Mouse (Mus musculus): ENCODE results near the gene Pus7l. TPM values are rescaled to one million over a fixed set of nuclear protein-coding genes. Genes with fewer than 3 reads are reported as not detected.

The Pus7l gene
- 9.4 and 9.7 TPM in 2 replicates for polyA plus RNA-seq (2014; fragmentation: Nextera tagmentation; extraction: Ambion mirVana)

DNA sequence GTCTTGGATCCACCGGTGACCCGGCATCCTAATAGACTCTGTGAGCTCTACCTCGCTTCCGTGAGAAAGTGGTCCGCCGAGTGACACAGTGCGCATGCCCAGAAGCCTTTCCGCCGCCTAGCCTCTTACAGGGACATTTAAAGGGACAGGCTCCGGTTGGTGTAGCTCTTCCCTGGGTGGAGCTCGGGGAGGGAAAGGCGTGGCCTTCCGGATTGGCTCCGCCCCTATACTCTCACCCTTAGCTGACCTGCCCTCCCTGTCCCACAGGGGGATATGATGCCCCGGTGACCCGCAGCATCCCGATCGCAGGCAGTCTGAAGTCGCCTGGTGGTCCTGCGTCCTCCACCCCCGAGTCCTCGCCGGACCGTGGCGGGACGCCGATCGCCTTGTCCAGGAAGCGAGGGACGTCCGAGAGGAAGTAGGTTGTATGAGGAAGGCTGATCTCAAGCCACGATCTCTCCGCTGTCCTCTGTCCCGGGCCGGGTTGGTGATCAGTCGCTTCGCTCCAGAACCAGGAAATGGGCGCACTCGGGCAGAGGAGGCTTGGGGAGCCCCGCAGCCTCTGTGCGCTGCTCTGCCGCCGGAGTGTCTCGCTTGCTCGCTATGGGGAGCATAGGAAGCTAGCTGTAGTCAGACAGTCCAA, at the start of gene Pus7l, which contains the start of gene Irak4:
Pus7l (minus strand) TSS at position 139 of the 643 bp plus-strand sequence.
Irak4 (plus strand) TSS at position 235 of the 643 bp plus-strand sequence.
- Histone ChIP-seq H3K4me1 (replicated peaks; ENCODE audit: control insufficient read depth, insufficient read depth, low read length) (no peaks in the 10 kb centered on the region), H3K27ac (ENCODE audit: low read depth, low read length) (no peak within 1 kb of the TSS), H3K9me3 (ENCODE audit: control insufficient read depth, low read length) (no peaks in the 10 kb centered on the region), H3K36me3 (ENCODE audit: control insufficient read depth, insufficient read depth, low read length) (no peaks in the 10 kb centered on the region), H3K4me2 (ENCODE audit: low read depth, low read length, severe bottlenecking) (peak within 1 kb of the TSS; percentile 73), H3K9ac (ENCODE audit: low read length) (peak within 1 kb of the TSS; percentile 68), H3K4me3 (ENCODE audit: low read depth, low read length) (peak within 1 kb of the TSS; percentile 73), H3K27me3 (ENCODE audit: control insufficient read depth, insufficient read depth, low read length) (no peaks in the 10 kb centered on the region)
- ATAC-seq (replicated peaks; ENCODE audit: low FRiP score), result peak; percentile 99
- under 1% methylated on average over 45 of the region's 45 CpGs for WGBS
- peak; percentile 96 for DNase-seq (ENCODE audit: low spot score)

- H3K9ac ChIP-seq (ENCODE audit: low read length), result no peak overlapping the region
- no peaks in the 10 kb centered on the region for H3K36me3 ChIP-seq (ENCODE audit: control insufficient read depth, insufficient read depth, low read length)
- H3K27me3 ChIP-seq (ENCODE audit: control insufficient read depth, insufficient read depth, low read length), result no peaks in the 10 kb centered on the region
- no peak overlapping the region for H3K27ac ChIP-seq (ENCODE audit: low read depth, low read length)
- H3K4me1 ChIP-seq (replicated peaks; ENCODE audit: control insufficient read depth, insufficient read depth, low read length), result no peaks in the 10 kb centered on the region
- DNase-seq (ENCODE audit: low spot score) (no peak), ATAC-seq (replicated peaks; ENCODE audit: low FRiP score) (no peak)
- H3K4me3 ChIP-seq (ENCODE audit: low read depth, low read length), result no peak overlapping the region
- no peaks in the 10 kb centered on the region for H3K9me3 ChIP-seq (ENCODE audit: control insufficient read depth, low read length)
- H3K4me2 ChIP-seq (ENCODE audit: low read depth, low read length, severe bottlenecking), result no peak overlapping the region
- WGBS, result 91% methylated on average over 4 of the region's 4 CpGs
These were observed 48.0 kb upstream of the Pus7l start for GRCm38 (mm10) chr15:94591356-94591755.

GRCm38 (mm10) chr15:94590083-94590482, 46.7 kb upstream of the Pus7l start:
- ATAC-seq (replicated peaks; ENCODE audit: low FRiP score) (peak; percentile 16; the same call in 1 of the 2 replicates), DNase-seq (ENCODE audit: low spot score) (no peak)
- H3K4me1 ChIP-seq (replicated peaks; ENCODE audit: control insufficient read depth, insufficient read depth, low read length), result no peaks in the 10 kb centered on the region
- no peaks in the 10 kb centered on the region for H3K9me3 ChIP-seq (ENCODE audit: control insufficient read depth, low read length)
- peak overlapping the region; percentile 44; the same call in 1 of the 2 replicates for H3K4me2 ChIP-seq (ENCODE audit: low read depth, low read length, severe bottlenecking)
- WGBS, result 15% methylated on average over 8 of the region's 8 CpGs
- no peaks in the 10 kb centered on the region for H3K27me3 ChIP-seq (ENCODE audit: control insufficient read depth, insufficient read depth, low read length)
- no peaks in the 10 kb centered on the region; the same call in 1 of the 2 replicates for H3K36me3 ChIP-seq (ENCODE audit: control insufficient read depth, insufficient read depth, low read length)
- H3K4me3 ChIP-seq (ENCODE audit: low read depth, low read length), result peak overlapping the region; percentile 91
- peak overlapping the region; percentile 40 for H3K9ac ChIP-seq (ENCODE audit: low read length)
- no peak overlapping the region for H3K27ac ChIP-seq (ENCODE audit: low read depth, low read length)

DNA sequence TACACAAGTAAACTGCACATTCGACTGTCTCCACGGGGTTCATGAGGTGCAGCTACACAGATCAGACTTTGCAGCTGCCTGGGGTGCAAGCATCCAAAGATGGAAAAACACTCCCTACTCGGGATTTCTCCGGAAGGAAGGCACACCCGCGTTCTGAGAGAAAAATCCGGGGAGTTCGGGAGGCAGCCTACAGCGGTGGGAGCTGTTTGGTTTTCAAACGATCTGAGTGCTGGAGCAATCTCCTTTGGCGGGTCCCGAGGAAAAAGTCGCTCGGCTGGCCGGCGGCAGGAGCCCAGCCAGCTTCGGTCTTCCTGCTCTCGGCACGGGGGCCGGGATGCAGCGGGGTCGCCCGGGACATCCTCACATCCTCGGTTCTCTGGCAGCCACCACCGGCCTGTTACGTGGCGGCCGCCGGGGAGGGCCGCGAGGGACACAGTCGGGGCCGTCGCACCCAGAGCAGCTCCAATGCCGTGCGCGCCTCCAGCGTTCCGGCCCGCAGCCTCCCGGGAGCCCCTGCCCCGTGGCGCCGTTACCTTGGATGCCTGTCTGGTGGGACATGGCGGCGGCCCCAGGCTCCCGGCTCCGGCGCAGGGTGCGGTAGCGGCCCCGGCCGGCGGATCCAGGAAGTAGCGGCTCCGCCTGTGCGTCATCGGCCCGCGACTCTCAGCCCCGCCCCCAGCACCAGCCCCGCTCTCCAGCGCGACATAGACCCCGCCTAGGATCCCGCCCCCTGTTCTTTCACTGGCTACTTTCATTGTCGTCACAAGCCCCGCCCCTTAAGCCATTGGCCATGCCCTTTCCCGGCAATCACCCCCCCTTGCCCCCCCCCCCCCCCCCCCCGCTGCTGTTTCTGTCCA, 46.1 kb upstream of the Pus7l start, which contains the start of gene Twf1:
Twf1 (minus strand) TSS at position 671 of the 857 bp plus-strand sequence.
- H3K27me3 ChIP-seq (ENCODE audit: control insufficient read depth, insufficient read depth, low read length), result no peaks in the 10 kb centered on the region
- no peaks in the 10 kb centered on the region for H3K9me3 ChIP-seq (ENCODE audit: control insufficient read depth, low read length)
- peak; percentile 100 for ATAC-seq (replicated peaks; ENCODE audit: low FRiP score)
- H3K4me3 ChIP-seq (ENCODE audit: low read depth, low read length), result peak within 1 kb of the TSS; percentile 91
- no peaks in the 10 kb centered on the region; the same call in 1 of the 2 replicates for H3K36me3 ChIP-seq (ENCODE audit: control insufficient read depth, insufficient read depth, low read length)
- under 1% methylated on average over 69 of the region's 70 CpGs for WGBS
- H3K9ac ChIP-seq (ENCODE audit: low read length), result peak within 1 kb of the TSS; percentile 89
- H3K4me1 ChIP-seq (replicated peaks; ENCODE audit: control insufficient read depth, insufficient read depth, low read length), result no peaks in the 10 kb centered on the region
- H3K4me2 ChIP-seq (ENCODE audit: low read depth, low read length, severe bottlenecking), result peak within 1 kb of the TSS; percentile 63
- peak; percentile 99 for DNase-seq (ENCODE audit: low spot score)
- H3K27ac ChIP-seq (ENCODE audit: low read depth, low read length), result peak within 1 kb of the TSS; percentile 31; the same call in 1 of the 2 replicates

- Histone ChIP-seq H3K9me3 (ENCODE audit: control insufficient read depth, low read length) (no peaks in the 10 kb centered on the region), H3K4me2 (ENCODE audit: low read depth, low read length, severe bottlenecking) (no peak overlapping the region), H3K9ac (ENCODE audit: low read length) (no peak overlapping the region), H3K4me3 (ENCODE audit: low read depth, low read length) (0 out of 2 replicates have a peak overlapping the region, but pooled peaks have one; percentile 91), H3K27ac (ENCODE audit: low read depth, low read length) (no peak overlapping the region), H3K27me3 (ENCODE audit: control insufficient read depth, insufficient read depth, low read length) (no peaks in the 10 kb centered on the region), H3K4me1 (replicated peaks; ENCODE audit: control insufficient read depth, insufficient read depth, low read length) (no peaks in the 10 kb centered on the region), H3K36me3 (ENCODE audit: control insufficient read depth, insufficient read depth, low read length) (no peaks in the 10 kb centered on the region; the same call in 1 of the 2 replicates)
- DNase-seq (ENCODE audit: low spot score), result no peak
- ATAC-seq (replicated peaks; ENCODE audit: low FRiP score), result no peak
- WGBS, result 89% methylated on average over 9 of the region's 9 CpGs
These were observed 44.7 kb upstream of the Pus7l start for GRCm38 (mm10) chr15:94587826-94588715.

DNA sequence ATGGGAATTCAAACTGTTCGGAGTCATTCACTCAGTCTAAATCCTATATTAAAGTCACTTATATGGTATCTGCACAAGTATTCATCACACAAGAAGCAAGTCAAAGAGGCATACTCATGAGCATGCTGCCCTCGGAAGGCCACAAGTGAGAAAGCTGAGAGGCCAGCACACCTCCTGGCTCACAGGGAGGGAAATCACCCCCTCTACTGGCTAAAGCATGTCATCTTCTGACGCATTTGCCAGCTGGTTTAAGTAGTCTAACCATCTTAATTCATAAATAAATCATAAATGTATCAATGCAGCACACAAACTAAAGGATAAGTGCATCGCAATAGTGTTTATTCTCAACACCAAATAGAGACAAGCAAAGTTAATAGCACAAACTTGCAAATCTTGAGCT, 41.4 kb upstream of the Pus7l start:
- H3K9ac ChIP-seq (ENCODE audit: low read length), result no peak overlapping the region
- no peak overlapping the region for H3K4me2 ChIP-seq (ENCODE audit: low read depth, low read length, severe bottlenecking)
- H3K9me3 ChIP-seq (ENCODE audit: control insufficient read depth, low read length), result no peaks in the 10 kb centered on the region
- no peak overlapping the region for H3K27ac ChIP-seq (ENCODE audit: low read depth, low read length)
- no peak overlapping the region for H3K4me3 ChIP-seq (ENCODE audit: low read depth, low read length)
- H3K36me3 ChIP-seq (ENCODE audit: control insufficient read depth, insufficient read depth, low read length), result peaks cover 5% of the 10 kb centered on the region; the same call in 1 of the 2 replicates
- H3K4me1 ChIP-seq (replicated peaks; ENCODE audit: control insufficient read depth, insufficient read depth, low read length), result no peaks in the 10 kb centered on the region
- DNase-seq (ENCODE audit: low spot score) (no peak), ATAC-seq (replicated peaks; ENCODE audit: low FRiP score) (no peak)
- WGBS, result 80% methylated on average over 4 of the region's 4 CpGs
- no peaks in the 10 kb centered on the region for H3K27me3 ChIP-seq (ENCODE audit: control insufficient read depth, insufficient read depth, low read length)

- 90% methylated on average over 10 of the region's 10 CpGs for WGBS
- no peaks in the 10 kb centered on the region for H3K27me3 ChIP-seq (ENCODE audit: control insufficient read depth, insufficient read depth, low read length)
- H3K4me3 ChIP-seq (ENCODE audit: low read depth, low read length), result no peak overlapping the region
- no peaks in the 10 kb centered on the region for H3K9me3 ChIP-seq (ENCODE audit: control insufficient read depth, low read length)
- no peak for ATAC-seq (replicated peaks; ENCODE audit: low FRiP score)
- peaks cover 5% of the 10 kb centered on the region; the same call in 1 of the 2 replicates for H3K36me3 ChIP-seq (ENCODE audit: control insufficient read depth, insufficient read depth, low read length)
- H3K27ac ChIP-seq (ENCODE audit: low read depth, low read length), result no peak overlapping the region
- H3K4me2 ChIP-seq (ENCODE audit: low read depth, low read length, severe bottlenecking), result no peak overlapping the region
- no peak overlapping the region for H3K9ac ChIP-seq (ENCODE audit: low read length)
- H3K4me1 ChIP-seq (replicated peaks; ENCODE audit: control insufficient read depth, insufficient read depth, low read length), result no peaks in the 10 kb centered on the region
- no peak for DNase-seq (ENCODE audit: low spot score)
These were observed 39.8 kb upstream of the Pus7l start for GRCm38 (mm10) chr15:94583153-94583552.
